Mouse (Mus musculus) embryonic facial prominence, embryonic 14.5 days (tissue): Measurements from ENCODE around the gene Astn1. TPM values are rescaled to one million over a fixed set of nuclear protein-coding genes. Genes with fewer than 3 reads are reported as not detected.
A peak's percentile ranks its signal among the peaks of the same experiment; 100 is the strongest.

Experiments
- ATAC-seq: fragments of 200-750 bp; cut with Nextera tagmentation; 2 replicates; pipeline ENCODE4 v1.8.0; 2017; ENCODE audit warnings: low read depth, moderate number of reproducible peaks, moderate TSS enrichment
- DNase-seq: peaks from one replicate; pipeline ENCODE4 v3.0.0-alpha.2; 2015; ENCODE audit warnings: low spot score
- H3K27ac ChIP-seq: fragments of 300-500 bp; sonication (generic); replicated peaks from 2 replicates; pipeline ENCODE4 v1.5.1; 2014; ENCODE audit warnings: low read depth, mild to moderate bottlenecking, low read length, moderate library complexity
- H3K27me3 ChIP-seq: fragments of 300-500 bp; sonication (generic); replicated peaks from 2 replicates; pipeline ENCODE4 v1.6.1; 2014; ENCODE audit warnings: low read length; ENCODE audit not compliant: control insufficient read depth, insufficient read depth
- H3K36me3 ChIP-seq: fragments of 300-500 bp; sonication (generic); 2 replicates; pipeline ENCODE4 v1.6.1; 2014; ENCODE audit warnings: low read length, mixed read lengths; ENCODE audit not compliant: control insufficient read depth, insufficient read depth
- H3K4me1 ChIP-seq: fragments of 300-500 bp; sonication (generic); 2 replicates; pipeline ENCODE4 v1.6.1; 2014; ENCODE audit warnings: antibody characterized with exemption, low read length; ENCODE audit not compliant: control insufficient read depth, insufficient read depth
- H3K4me2 ChIP-seq: fragments of 300-500 bp; sonication (generic); 2 replicates; pipeline ENCODE4 v1.6.1; 2014; ENCODE audit warnings: low read depth, mild to moderate bottlenecking, low read length, moderate library complexity, mixed read lengths
- H3K4me3 ChIP-seq: fragments of 300-500 bp; sonication (generic); 2 replicates; pipeline ENCODE4 v1.5.1; 2014; ENCODE audit warnings: low read depth, mild to moderate bottlenecking, low read length
- H3K9ac ChIP-seq: fragments of 300-500 bp; sonication (generic); 2 replicates; pipeline ENCODE4 v1.6.1; 2014; ENCODE audit warnings: low read depth, mild to moderate bottlenecking, low read length, moderate library complexity, mixed read lengths
- H3K9me3 ChIP-seq: fragments of 300-500 bp; sonication (generic); 2 replicates; pipeline ENCODE4 v1.6.1; 2016; ENCODE audit warnings: low read length; ENCODE audit not compliant: control insufficient read depth
- WGBS: fragments of 180-500 bp; shearing (Covaris S2); extraction: QIAGEN DNeasy Blood & Tissue Kit; methylation state at CpG from one replicate; pipeline ENCODE4 v1.1.7; 2014; 5-methylcytosine and 5-hydroxymethylcytosine counted together
- polyA plus RNA-seq: library from polyadenylated mRNA; unstranded; fragments of >200 nt; fragmentation: Nextera tagmentation; extraction: Ambion mirVana; gene quantifications from 2 replicates; pipeline ENCODE4 v1.2.1, GENCODE M21; 2014

Astn1 gene
- polyA plus RNA-seq, 1 experiment from 2014 or later = 3.5 TPM

DNA sequence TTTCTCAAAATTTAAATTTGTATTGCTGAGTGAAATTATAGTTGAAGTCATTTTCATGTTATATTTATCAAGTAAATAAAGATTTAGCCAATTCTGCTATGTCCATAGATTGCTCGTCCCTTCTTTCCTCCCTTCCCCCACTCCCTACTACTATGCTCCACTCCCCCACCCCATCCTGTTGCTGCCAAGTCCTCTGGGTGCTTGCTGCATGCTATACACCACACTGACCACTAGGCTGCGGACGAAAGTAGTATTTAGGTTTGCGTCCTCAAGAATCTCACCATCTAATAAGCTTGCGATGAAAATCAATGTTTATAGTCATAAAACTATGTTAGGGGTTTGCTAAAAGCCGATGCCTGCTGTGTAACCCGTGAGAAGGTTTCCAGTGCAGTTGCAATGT lies 235.9 kb downstream of the Astn1 start:
- no peaks in the 10 kb centered on the region for H3K9me3 ChIP-seq
- H3K4me1 ChIP-seq = no peaks in the 10 kb centered on the region
- 84% methylated on average over 7 of the region's 7 CpGs for WGBS
- H3K9ac ChIP-seq = no peak overlapping the region
- no peak overlapping the region for H3K4me3 ChIP-seq
- no peak for ATAC-seq
- no peak overlapping the region for H3K4me2 ChIP-seq
- H3K27me3 ChIP-seq = no peaks in the 10 kb centered on the region
- no peak overlapping the region for H3K27ac ChIP-seq
- DNase-seq = no peak
- H3K36me3 ChIP-seq = no peaks in the 10 kb centered on the region

DNA sequence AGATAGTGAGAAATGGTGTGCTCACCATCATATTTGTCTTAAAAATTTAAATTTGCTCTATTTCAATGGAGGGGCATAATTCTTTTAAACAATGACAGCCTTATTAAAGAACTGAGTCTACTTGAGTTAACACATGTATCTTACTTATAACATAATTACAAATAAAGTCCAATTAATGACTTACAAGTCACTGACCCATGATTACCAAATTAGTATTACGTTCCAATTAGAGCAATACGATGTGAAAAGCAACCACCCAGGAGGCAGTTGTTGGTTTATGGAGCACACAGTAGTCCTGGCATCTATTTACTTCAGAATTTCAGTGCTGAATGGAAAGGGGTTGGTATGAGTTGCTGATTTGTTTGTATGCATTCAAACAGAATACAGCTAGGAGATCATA lies 237.4 kb downstream of the Astn1 start:
- H3K27ac ChIP-seq = no peak overlapping the region
- H3K4me3 ChIP-seq = no peak overlapping the region
- WGBS = 81% methylated on average over 2 of the region's 2 CpGs
- H3K4me2 ChIP-seq = no peak overlapping the region
- DNase-seq = no peak
- no peaks in the 10 kb centered on the region for H3K27me3 ChIP-seq
- no peak for ATAC-seq
- H3K9me3 ChIP-seq = no peaks in the 10 kb centered on the region
- no peak overlapping the region for H3K9ac ChIP-seq
- no peaks in the 10 kb centered on the region for H3K4me1 ChIP-seq
- no peaks in the 10 kb centered on the region for H3K36me3 ChIP-seq

DNA sequence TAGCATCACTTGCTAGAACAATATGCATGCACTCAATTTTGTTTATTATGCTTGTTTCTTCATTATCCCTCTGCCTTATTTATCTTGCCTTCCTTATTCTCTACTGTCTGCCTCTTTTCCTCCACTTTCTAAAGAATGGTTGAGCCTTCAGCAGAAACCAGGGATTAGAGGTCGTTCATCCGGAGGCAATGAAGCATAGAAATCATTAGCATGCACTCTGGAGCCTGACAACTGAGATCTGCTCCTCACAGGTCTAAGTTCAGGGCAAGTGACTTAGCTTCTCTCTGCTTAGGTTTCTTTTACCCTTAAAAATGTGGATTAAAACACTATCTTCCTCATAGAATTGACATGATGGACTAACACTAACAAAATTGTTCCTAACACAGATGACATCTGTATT lies 241.0 kb downstream of the Astn1 start:
- H3K4me2 ChIP-seq = no peak overlapping the region
- 53% methylated on average over 2 of the region's 2 CpGs for whole genome bisulfite sequencing
- H3K4me3 ChIP-seq = no peak overlapping the region
- no peaks in the 10 kb centered on the region for H3K27me3 ChIP-seq
- H3K9me3 ChIP-seq = no peaks in the 10 kb centered on the region
- H3K36me3 ChIP-seq = no peaks in the 10 kb centered on the region
- H3K4me1 ChIP-seq = no peaks in the 10 kb centered on the region
- H3K27ac ChIP-seq = no peak overlapping the region
- no peak for ATAC-seq
- H3K9ac ChIP-seq = no peak overlapping the region
- DNase-seq = no peak

DNA sequence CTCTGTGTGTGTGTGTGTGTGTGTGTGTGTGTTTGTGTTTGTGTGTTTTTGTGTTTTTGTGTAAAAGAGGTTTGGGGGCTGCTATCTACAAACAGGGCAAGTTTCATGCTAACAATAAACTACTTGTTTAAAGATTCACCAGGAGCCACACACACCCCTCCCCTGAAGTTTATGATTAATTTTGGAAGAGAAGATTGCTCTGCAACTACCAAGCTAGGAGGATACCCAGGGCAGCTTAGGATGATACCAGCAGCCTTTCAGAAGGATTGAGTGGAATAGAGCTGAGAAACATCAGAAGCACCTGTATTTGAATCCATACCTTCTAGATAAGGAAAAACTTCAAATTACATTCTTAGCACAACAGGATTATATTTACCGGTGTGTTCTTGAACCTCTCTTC lies 242.1 kb downstream of the Astn1 start:
- no peak overlapping the region for H3K9ac ChIP-seq
- 91% methylated on average over 1 of the region's 1 CpGs for WGBS
- H3K27ac ChIP-seq = no peak overlapping the region
- ATAC-seq (no peak), DNase-seq (no peak)
- no peak overlapping the region for H3K4me2 ChIP-seq
- no peak overlapping the region for H3K4me3 ChIP-seq
- H3K36me3 ChIP-seq = no peaks in the 10 kb centered on the region
- no peaks in the 10 kb centered on the region for H3K4me1 ChIP-seq
- no peaks in the 10 kb centered on the region for H3K9me3 ChIP-seq
- no peaks in the 10 kb centered on the region for H3K27me3 ChIP-seq

DNA sequence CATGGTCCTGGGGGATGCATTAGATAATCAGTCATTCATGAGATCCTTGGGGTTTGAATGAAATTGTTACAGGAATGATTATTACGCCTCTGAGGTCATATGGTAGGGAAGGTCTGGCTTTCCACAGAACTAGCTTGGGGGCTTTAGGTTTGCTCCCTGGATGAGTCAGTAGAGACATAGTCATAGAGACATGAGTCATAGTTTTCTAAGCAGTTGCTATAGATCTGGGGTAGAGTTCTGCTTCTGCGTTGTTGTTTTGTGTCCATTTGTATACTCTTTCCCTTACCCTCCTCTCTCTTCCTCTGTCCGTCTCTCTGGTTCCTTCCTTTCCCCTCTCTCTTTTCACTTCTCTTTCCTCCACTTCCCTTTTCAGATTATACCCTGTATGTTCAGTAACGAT lies 243.5 kb downstream of the Astn1 start:
- no peak overlapping the region for H3K4me3 ChIP-seq
- no peak overlapping the region for H3K9ac ChIP-seq
- no peak for ATAC-seq
- no peak overlapping the region for H3K4me2 ChIP-seq
- 89% methylated on average over 4 of the region's 4 CpGs for WGBS
- DNase-seq = no peak
- no peak overlapping the region for H3K27ac ChIP-seq
- no peaks in the 10 kb centered on the region for H3K9me3 ChIP-seq
- no peaks in the 10 kb centered on the region for H3K27me3 ChIP-seq
- no peaks in the 10 kb centered on the region for H3K36me3 ChIP-seq
- no peaks in the 10 kb centered on the region for H3K4me1 ChIP-seq

DNA sequence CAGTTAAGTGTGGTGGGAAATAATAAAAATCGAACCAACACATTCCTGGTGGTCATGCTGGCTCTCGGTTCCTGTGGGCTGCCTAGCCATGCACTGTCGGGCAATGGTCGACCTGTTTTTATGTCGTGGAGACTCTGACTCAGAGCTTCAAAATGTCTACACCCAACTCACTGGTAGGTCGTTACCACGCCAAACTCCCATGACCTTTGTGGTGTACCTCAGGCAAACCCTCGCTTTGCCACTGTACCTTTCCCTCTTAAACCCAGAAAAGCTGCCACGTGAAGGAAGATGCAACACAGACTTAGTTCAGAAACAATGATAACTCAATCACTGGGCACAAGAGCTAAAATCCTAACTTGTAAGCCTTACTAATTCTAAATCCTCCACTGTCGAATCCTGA lies 244.3 kb downstream of the Astn1 start:
- Histone ChIP-seq H3K4me2 (no peak overlapping the region), H3K9me3 (no peaks in the 10 kb centered on the region), H3K27ac (no peak overlapping the region), H3K27me3 (no peaks in the 10 kb centered on the region), H3K36me3 (no peaks in the 10 kb centered on the region), H3K4me3 (no peak overlapping the region), H3K4me1 (no peaks in the 10 kb centered on the region), H3K9ac (no peak overlapping the region)
- no peak for ATAC-seq
- 82% methylated on average over 10 of the region's 10 CpGs for WGBS
- peak; percentile 4 for DNase-seq

DNA sequence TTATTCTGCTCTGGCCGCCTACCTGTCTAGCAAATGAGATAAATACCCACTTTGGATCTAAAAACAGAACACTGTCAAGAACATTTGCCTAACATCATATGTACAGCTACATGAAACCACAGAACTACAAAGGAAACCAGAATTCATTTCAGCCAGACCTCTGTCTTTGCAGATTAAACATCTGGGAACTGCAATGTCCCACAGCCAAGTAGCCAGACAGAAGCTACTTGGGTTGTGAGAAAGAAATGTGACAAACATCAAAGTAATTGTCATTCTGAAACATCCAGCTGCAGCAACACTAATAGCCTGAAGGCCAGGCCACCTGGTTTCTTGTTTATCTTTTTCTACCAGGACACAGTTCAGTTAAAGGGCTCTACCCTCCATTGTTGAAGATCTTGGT lies 245.1 kb downstream of the Astn1 start:
- Histone ChIP-seq H3K4me2 (no peak overlapping the region), H3K4me3 (no peak overlapping the region), H3K9ac (no peak overlapping the region), H3K9me3 (no peaks in the 10 kb centered on the region), H3K27me3 (no peaks in the 10 kb centered on the region), H3K4me1 (no peaks in the 10 kb centered on the region), H3K36me3 (peaks cover 2% of the 10 kb centered on the region; the same call in 1 of the 2 replicates), H3K27ac (no peak overlapping the region)
- DNase-seq (no peak), ATAC-seq (no peak)
- WGBS = 63% methylated on average over 1 of the region's 1 CpGs

DNA sequence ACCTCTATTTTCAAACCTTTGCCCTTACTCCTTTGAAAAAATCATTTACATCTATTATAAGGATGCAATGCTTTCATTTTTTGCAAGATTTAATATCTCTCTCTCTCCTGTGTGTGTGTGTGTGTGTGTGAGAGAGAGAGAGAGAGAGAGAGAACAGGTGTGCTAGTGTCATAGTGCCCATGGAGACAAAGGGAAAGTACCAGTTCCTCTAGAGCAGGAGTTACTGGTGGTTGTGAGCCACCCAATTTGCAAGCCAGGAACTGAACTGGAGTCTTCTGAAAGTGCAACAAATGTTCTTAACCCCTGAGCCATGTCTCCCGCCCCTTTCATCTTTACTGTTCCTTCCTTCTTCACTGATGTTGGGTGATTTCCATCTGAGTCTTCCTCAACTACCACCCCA lies 253.1 kb downstream of the Astn1 start:
- ATAC-seq = no peak
- no peak for DNase-seq
- H3K4me2 ChIP-seq = no peak overlapping the region
- 88% methylated on average over 1 of the region's 1 CpGs for WGBS
- no peak overlapping the region for H3K4me3 ChIP-seq
- H3K9me3 ChIP-seq = no peaks in the 10 kb centered on the region
- no peak overlapping the region for H3K9ac ChIP-seq
- no peaks in the 10 kb centered on the region for H3K27me3 ChIP-seq
- H3K36me3 ChIP-seq = peaks cover 5% of the 10 kb centered on the region; the same call in 1 of the 2 replicates
- H3K27ac ChIP-seq = no peak overlapping the region
- no peaks in the 10 kb centered on the region for H3K4me1 ChIP-seq

DNA sequence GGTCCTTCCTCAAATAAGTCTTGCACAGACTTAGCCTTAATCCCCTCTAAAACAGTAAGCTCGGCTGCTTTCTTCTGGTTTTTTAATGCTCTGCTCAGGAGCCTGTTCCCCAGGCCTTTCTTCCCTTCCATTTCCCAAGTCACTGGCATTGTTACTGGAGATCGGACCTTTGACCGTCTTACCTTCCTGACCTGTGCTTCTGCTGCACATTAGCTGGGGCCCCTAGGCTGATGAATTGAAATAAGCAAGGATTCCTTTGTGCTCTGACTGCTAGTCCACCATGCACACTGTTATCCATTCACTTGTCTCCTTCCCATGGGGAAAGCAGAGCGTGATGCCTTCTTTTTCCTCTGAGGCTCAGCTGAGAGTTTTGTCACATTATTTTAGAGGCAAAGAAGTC lies 255.9 kb downstream of the Astn1 start:
- Histone ChIP-seq H3K4me1 (no peaks in the 10 kb centered on the region), H3K27ac (no peak overlapping the region), H3K27me3 (no peaks in the 10 kb centered on the region), H3K9ac (no peak overlapping the region), H3K9me3 (no peaks in the 10 kb centered on the region), H3K36me3 (no peaks in the 10 kb centered on the region), H3K4me3 (no peak overlapping the region), H3K4me2 (no peak overlapping the region)
- 68% methylated on average over 4 of the region's 4 CpGs for WGBS
- DNase-seq = no peak
- ATAC-seq = no peak
